Mouse (Mus musculus) gastrocnemius, postnatal 36 days (tissue): Measurements from ENCODE around the gene Rad9a. TPM values are rescaled to one million over a fixed set of nuclear protein-coding genes. Genes with fewer than 3 reads are reported as not detected.
A peak's percentile ranks its signal among the peaks of the same experiment; 100 is the strongest.

Experiments used
- DNase-seq, 2 experiments: peaks; one replicate each; pipeline ENCODE4 v3.0.0; 2022
- intact Hi-C: fragments of 180-260 bp; cut with DNase I; formaldehyde crosslinking; loops from one replicate; pipeline ENCODE4 v1.15.1; 2025
- total RNA-seq, 2 experiments: library from RNA; stranded (reverse); gene quantifications; 2 replicates each; pipeline ENCODE4 v1.2.3; 2021

Rad9a gene
- total RNA-seq, 2 experiments from 2014 or later = 2.3 to 2.9 TPM

- no peak for DNase-seq
- intact Hi-C loops = loop anchor here (10.0 kb wide), 1 partner anchor 206 kb away; the partner anchor contains the start of gene Ndufv1
Measured at GRCm38 (mm10) chr19:4220416-4220815, 19.0 kb upstream of the Rad9a start.

GRCm38 (mm10) chr19:4219943-4220342 lies 18.5 kb upstream of the Rad9a start:
- intact Hi-C loops = loop anchor here (10.0 kb wide), 1 partner anchor 205 kb away; the partner anchor contains the start of gene Ndufv1
- no peak for DNase-seq

GRCm38 (mm10) chr19:4218784-4219183 lies 17.3 kb upstream of the Rad9a start:
- intact Hi-C loops = no loop called here
- no peak for DNase-seq

GRCm38 (mm10) chr19:4218293-4218692 lies 16.8 kb upstream of the Rad9a start:
- no peak for DNase-seq
- intact Hi-C loops = no loop called here

- intact Hi-C loops = no loop called here
- no peak for DNase-seq
Measured at GRCm38 (mm10) chr19:4217855-4218254, 16.4 kb upstream of the Rad9a start.

GRCm38 (mm10) chr19:4217140-4217539 lies 15.7 kb upstream of the Rad9a start:
- intact Hi-C loops = no loop called here

GRCm38 (mm10) chr19:4216041-4216685 lies 14.7 kb upstream of the Rad9a start:
- DNase-seq = no peak
- intact Hi-C loops = no loop called here

More at GRCm38 (mm10) chr19:4217140-4217539, 15.7 kb upstream of the Rad9a start:
- DNase-seq = no peak

- DNase-seq = no peak
Measured at GRCm38 (mm10) chr19:4215451-4215840, 14.0 kb upstream of the Rad9a start.

GRCm38 (mm10) chr19:4214771-4215450 lies 13.4 kb upstream of the Rad9a start:
- intact Hi-C loops = no loop called here
- DNase-seq = no peak

More at GRCm38 (mm10) chr19:4215451-4215840, 14.0 kb upstream of the Rad9a start:
- intact Hi-C loops = no loop called here

- intact Hi-C loops = no loop called here
- DNase-seq = peak in 1 of 2 experiments; percentile 43
Measured at GRCm38 (mm10) chr19:4214071-4214770, 12.8 kb upstream of the Rad9a start, which contains the start of the genes Clcf1 and AC109138.7. Clcf1 (plus strand) TSS chr19:4214238. AC109138.7 (plus strand) TSS chr19:4214357.

- intact Hi-C loops = no loop called here
- DNase-seq = no peak
Measured at GRCm38 (mm10) chr19:4213524-4213974, 12.1 kb upstream of the Rad9a start.

GRCm38 (mm10) chr19:4211891-4212588 lies 10.6 kb upstream of the Rad9a start:
- no peak for DNase-seq
- intact Hi-C loops = no loop called here

GRCm38 (mm10) chr19:4208563-4208962 lies 7.1 kb upstream of the Rad9a start:
- DNase-seq = no peak
- intact Hi-C loops = loop anchor here (5.0 kb wide), 1 partner anchor 99 kb away; the partner anchor contains the start of gene Grk2

GRCm38 (mm10) chr19:4206971-4207370 lies 5.5 kb upstream of the Rad9a start:
- intact Hi-C loops = loop anchor here (1.0 to 5.0 kb wide), 2 partner anchors 21 to 100 kb away; partner anchors contain the start of gene Grk2
- DNase-seq = peak; percentile 52 to 65

GRCm38 (mm10) chr19:4204889-4205288 lies 3.4 kb upstream of the Rad9a start:
- no peak for DNase-seq
- intact Hi-C loops = loop anchor here (5.0 kb wide), 1 partner anchor 102 kb away; the partner anchor contains the start of gene Grk2

GRCm38 (mm10) chr19:4203604-4204326 lies 2.3 kb upstream of the Rad9a start:
- intact Hi-C loops = no loop called here
- DNase-seq = no peak

- no peak for DNase-seq
- intact Hi-C loops = no loop called here
Measured at GRCm38 (mm10) chr19:4203148-4203547, 1.7 kb upstream of the Rad9a start.

- no peak for DNase-seq
- intact Hi-C loops = no loop called here
Measured at GRCm38 (mm10) chr19:4202149-4202548, 687 bp upstream of the Rad9a start.

GRCm38 (mm10) chr19:4197180-4197579 lies 4.3 kb downstream of the Rad9a start:
- intact Hi-C loops = no loop called here
- no peak for DNase-seq

GRCm38 (mm10) chr19:4196548-4196947 lies 4.9 kb downstream of the Rad9a start:
- intact Hi-C loops = no loop called here
- no peak for DNase-seq
